Mouse (Mus musculus): ENCODE data around the gene Tmem200b. TPM values are rescaled to one million over a fixed set of nuclear protein-coding genes. Genes with fewer than 3 reads are reported as not detected.

Tmem200b gene
- polyA plus RNA-seq, 1 experiment: not detected

DNA sequence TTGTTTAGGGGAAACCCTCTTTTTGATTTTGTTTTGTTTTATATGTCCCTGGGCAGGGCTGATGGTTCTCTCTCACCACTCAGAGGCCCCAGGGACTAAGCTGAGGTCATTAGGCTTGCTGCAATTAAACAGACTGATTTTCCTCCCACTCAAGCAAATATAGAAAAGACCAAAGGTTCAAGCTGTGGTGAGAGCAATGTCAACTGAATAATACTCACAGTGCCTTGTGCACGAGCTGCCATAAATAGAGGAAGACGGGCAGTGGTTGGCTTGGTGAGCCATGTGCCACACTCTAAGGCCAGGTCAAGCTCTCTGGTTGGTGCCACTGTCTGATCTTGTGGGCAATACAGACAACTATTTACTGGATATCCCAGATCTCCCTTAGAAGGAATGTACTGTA lies 17.9 kb downstream of the Tmem200b start:
- H3K4me1 ChIP-seq (ENCODE audit: control insufficient read depth, insufficient read depth, low read length): no peaks in the 10 kb centered on the region
- no peak for TF ChIP-seq CTCF (IDR thresholded peaks at IDR 0.05; ENCODE audit: low read depth, low read length)
- no peak for TF ChIP-seq POLR2A (IDR thresholded peaks at IDR 0.05; ENCODE audit: borderline replicate concordance, low read depth, low read length)
- no peak overlapping the region for H3K27ac ChIP-seq (ENCODE audit: insufficient read depth, low read depth, low read length)
- H3K4me3 ChIP-seq (ENCODE audit: insufficient read depth, low read length): no peak overlapping the region

DNA sequence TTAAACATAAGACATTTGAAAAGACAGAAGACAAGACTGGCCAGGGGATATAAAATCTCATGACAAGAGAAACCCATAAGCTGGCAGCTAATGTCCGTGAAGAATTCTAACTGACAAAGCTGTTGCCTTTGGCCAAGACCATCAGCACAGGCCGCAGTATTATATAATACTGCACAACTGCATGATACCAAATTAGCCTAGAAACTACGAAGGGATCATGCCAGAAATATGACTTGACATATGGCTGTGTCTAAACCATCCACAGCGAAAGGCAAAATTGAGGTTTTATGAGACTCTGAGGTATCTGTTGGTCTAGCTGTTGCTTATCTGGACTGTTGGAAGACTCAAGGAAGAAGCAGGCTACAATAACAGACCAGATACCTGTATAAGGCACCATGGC lies 19.3 kb downstream of the Tmem200b start:
- no peak overlapping the region for H3K4me3 ChIP-seq (ENCODE audit: insufficient read depth, low read length)
- H3K27ac ChIP-seq (ENCODE audit: insufficient read depth, low read depth, low read length): no peak overlapping the region
- no peak for TF ChIP-seq POLR2A (IDR thresholded peaks at IDR 0.05; ENCODE audit: borderline replicate concordance, low read depth, low read length)
- no peak for TF ChIP-seq CTCF (IDR thresholded peaks at IDR 0.05; ENCODE audit: low read depth, low read length)
- no peaks in the 10 kb centered on the region for H3K4me1 ChIP-seq (ENCODE audit: control insufficient read depth, insufficient read depth, low read length)

DNA sequence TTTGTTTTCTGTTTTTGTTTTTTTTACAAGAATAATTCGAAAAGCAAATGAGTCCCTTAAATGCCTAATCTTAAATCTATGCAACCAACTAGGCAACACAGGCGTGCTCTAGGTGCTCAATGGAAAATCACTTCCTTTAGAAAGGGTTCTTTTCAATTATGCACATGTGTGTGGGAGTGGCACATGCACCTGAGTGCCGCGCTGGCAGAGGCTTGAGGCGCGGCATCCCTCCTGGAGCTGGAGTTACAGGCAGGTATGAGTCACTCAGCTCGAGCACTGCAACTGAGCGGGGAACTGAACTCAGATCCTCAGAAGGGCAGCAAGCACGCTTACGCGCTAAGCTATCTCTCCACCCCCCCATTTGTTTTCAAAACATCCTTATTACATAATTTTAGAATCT lies 26.3 kb downstream of the Tmem200b start:
- no peak overlapping the region for H3K4me3 ChIP-seq (ENCODE audit: insufficient read depth, low read length)
- no peak overlapping the region for H3K27ac ChIP-seq (ENCODE audit: insufficient read depth, low read depth, low read length)
- H3K4me1 ChIP-seq (ENCODE audit: control insufficient read depth, insufficient read depth, low read length): no peaks in the 10 kb centered on the region
- TF ChIP-seq POLR2A (IDR thresholded peaks at IDR 0.05; ENCODE audit: borderline replicate concordance, low read depth, low read length) (no peak), CTCF (IDR thresholded peaks at IDR 0.05; ENCODE audit: low read depth, low read length) (no peak)

DNA sequence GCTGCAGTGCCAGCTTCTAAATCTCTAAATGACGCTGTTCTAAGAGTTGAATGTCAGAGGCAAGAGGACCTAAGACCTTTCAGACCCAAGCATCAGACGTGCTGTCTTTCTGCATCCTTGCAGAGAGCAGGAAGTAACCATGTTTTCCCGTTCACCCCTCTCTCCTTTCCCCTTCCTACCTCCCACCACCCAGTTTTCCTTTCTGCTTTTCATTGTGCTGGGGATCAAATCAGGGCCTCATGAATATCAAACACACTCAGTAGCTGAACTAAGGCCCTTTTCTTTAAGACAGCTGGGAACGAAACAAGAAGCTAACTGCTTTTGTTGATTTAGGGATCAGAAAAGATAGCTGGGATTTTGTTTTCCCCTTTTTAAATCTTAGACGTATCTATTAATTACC lies 28.3 kb downstream of the Tmem200b start:
- no peak for TF ChIP-seq CTCF (IDR thresholded peaks at IDR 0.05; ENCODE audit: low read depth, low read length)
- TF ChIP-seq POLR2A (IDR thresholded peaks at IDR 0.05; ENCODE audit: borderline replicate concordance, low read depth, low read length): no peak
- Histone ChIP-seq H3K4me1 (ENCODE audit: control insufficient read depth, insufficient read depth, low read length) (no peaks in the 10 kb centered on the region), H3K27ac (ENCODE audit: insufficient read depth, low read depth, low read length) (no peak overlapping the region), H3K4me3 (ENCODE audit: insufficient read depth, low read length) (no peak overlapping the region)

DNA sequence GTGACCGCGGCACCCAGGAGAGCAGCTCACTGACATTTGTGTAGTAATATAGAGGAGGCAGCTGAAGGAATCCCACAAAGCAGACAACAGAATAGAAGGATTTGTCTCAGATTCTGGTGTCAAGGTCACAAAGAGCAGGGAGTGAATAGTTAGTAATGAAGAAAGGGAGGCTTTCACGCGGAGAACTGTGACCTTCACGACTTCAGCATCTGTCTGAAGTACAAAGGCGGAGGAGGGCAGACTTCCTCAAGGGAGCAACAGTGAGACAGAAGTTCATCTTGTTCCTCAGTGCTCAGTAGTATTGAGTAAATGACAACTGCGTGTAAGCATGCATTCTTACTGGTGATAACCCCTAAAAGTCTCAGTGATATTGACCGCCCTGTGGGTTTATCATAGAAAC lies 29.1 kb downstream of the Tmem200b start:
- Histone ChIP-seq H3K27ac (ENCODE audit: insufficient read depth, low read depth, low read length) (no peak overlapping the region), H3K4me1 (ENCODE audit: control insufficient read depth, insufficient read depth, low read length) (no peaks in the 10 kb centered on the region), H3K4me3 (ENCODE audit: insufficient read depth, low read length) (no peak overlapping the region)
- no peak for TF ChIP-seq POLR2A (IDR thresholded peaks at IDR 0.05; ENCODE audit: borderline replicate concordance, low read depth, low read length)
- TF ChIP-seq CTCF (IDR thresholded peaks at IDR 0.05; ENCODE audit: low read depth, low read length): no peak

DNA sequence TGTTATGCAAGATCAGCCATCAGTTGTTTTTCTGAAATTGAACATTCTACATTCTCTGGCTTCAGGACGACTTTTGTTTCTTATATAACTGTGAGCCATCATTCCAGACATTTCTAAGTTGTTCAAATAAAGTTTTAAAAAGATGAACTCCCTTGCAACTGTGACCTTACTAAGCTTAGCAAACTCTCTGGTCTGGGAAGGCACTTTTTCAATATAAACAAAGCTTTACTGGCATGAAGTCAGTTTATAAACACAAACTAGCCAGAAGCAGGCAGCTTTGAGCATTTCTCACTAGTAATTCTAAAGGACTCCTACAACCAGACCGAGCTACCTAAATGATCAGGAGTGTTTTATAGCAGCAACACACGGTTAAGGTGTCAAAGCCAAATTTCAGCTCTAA lies 35.6 kb downstream of the Tmem200b start:
- H3K27ac ChIP-seq (ENCODE audit: insufficient read depth, low read depth, low read length): no peak overlapping the region
- TF ChIP-seq CTCF (IDR thresholded peaks at IDR 0.05; ENCODE audit: low read depth, low read length) (no peak), POLR2A (IDR thresholded peaks at IDR 0.05; ENCODE audit: borderline replicate concordance, low read depth, low read length) (no peak)
- H3K4me1 ChIP-seq (ENCODE audit: control insufficient read depth, insufficient read depth, low read length): no peaks in the 10 kb centered on the region
- H3K4me3 ChIP-seq (ENCODE audit: insufficient read depth, low read length): no peak overlapping the region

DNA sequence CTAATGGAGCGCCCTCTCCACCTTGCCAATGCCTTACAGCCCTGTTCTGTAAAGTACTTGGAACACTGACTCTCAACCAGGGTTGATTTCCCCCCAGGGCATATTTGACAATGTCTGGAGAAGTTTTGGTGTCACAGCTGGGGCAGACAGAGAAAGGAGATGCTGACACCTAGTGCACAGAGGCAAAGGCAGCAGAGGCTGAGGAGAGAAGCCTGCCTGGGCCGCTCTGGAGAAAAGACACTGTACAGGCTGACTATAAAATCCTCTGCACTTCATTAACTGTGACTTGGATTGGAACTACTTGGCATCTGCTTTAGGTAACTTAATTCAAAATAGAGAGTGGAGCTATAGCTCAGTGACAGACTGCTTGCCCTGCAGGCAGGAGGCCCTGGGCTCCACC lies 47.3 kb downstream of the Tmem200b start:
- H3K4me1 ChIP-seq (ENCODE audit: control insufficient read depth, insufficient read depth, low read length): no peaks in the 10 kb centered on the region
- H3K27ac ChIP-seq (ENCODE audit: insufficient read depth, low read depth, low read length): no peak overlapping the region
- no peak for TF ChIP-seq CTCF (IDR thresholded peaks at IDR 0.05; ENCODE audit: low read depth, low read length)
- no peak for TF ChIP-seq POLR2A (IDR thresholded peaks at IDR 0.05; ENCODE audit: borderline replicate concordance, low read depth, low read length)
- no peak overlapping the region for H3K4me3 ChIP-seq (ENCODE audit: insufficient read depth, low read length)

DNA sequence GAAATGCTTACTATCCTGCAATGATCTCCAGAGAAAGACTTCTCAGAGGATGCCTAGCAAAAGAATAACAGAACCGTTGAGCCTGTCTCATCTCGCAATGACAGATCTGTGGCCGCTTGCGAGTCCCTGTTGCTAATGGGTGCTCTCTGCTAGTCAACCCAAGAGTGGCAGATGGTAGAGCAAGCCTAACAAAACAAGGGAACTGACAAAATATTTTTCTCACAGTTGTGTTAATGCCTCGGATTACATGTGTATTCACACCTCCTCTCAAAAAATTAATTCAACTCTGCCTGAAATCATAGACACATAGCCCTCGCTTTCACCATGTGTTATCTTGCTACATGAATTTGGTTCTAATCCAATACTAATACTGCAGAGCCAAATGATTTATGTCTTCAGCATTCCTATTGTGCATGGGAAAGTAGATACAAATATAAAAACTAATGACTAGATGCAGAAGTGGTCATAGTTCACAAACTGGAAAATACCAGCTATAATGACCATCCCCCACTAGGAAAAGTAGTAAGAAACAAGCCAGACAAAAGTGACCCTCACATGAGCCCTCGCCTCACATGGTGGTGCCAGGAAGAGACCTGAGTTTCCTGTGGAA lies 48.8 kb downstream of the Tmem200b start:
- no peak for TF ChIP-seq POLR2A (IDR thresholded peaks at IDR 0.05; ENCODE audit: borderline replicate concordance, low read depth, low read length)
- no peak for TF ChIP-seq CTCF (IDR thresholded peaks at IDR 0.05; ENCODE audit: low read depth, low read length)
- Histone ChIP-seq H3K4me3 (ENCODE audit: insufficient read depth, low read length) (no peak overlapping the region), H3K4me1 (ENCODE audit: control insufficient read depth, insufficient read depth, low read length) (no peaks in the 10 kb centered on the region), H3K27ac (ENCODE audit: insufficient read depth, low read depth, low read length) (no peak overlapping the region)

Other genes starting within 250 kb of the Tmem200b start
- 0.55 TPM in 1 of 2 replicates, not detected in the other for gene Ptpru, start 83.5 kb upstream of the Tmem200b start, polyA plus RNA-seq (2012; ENCODE audit: insufficient read depth, insufficient read length, missing spikeins)
- gene Mecr, start 78.3 kb upstream of the Tmem200b start, polyA plus RNA-seq (2012; ENCODE audit: insufficient read depth, insufficient read length, missing spikeins): 17.5 and 24.5 TPM in 2 replicates
- gene Srsf4, start 48.2 kb upstream of the Tmem200b start, polyA plus RNA-seq (2012; ENCODE audit: insufficient read depth, insufficient read length, missing spikeins): 51.8 and 56.0 TPM in 2 replicates
- 0.24 TPM in 1 of 2 replicates, not detected in the other for gene Gm10300, start 152.9 kb downstream of the Tmem200b start, polyA plus RNA-seq (2012; ENCODE audit: insufficient read depth, insufficient read length, missing spikeins)
- gene Epb41, start 153.6 kb downstream of the Tmem200b start, polyA plus RNA-seq (2012; ENCODE audit: insufficient read depth, insufficient read length, missing spikeins): 79.8 and 84.7 TPM in 2 replicates
- gene Oprd1, start 222.7 kb downstream of the Tmem200b start, polyA plus RNA-seq (2012; ENCODE audit: insufficient read depth, insufficient read length, missing spikeins): not detected in 2 replicates

Data from bone marrow macrophage, adult 2 months (primary cell).